Mouse (Mus musculus) regulatory T cell (primary cell): ENCODE results near the gene Ric8a.

Experiments
- in situ Hi-C: fragments of 300-600 bp; cut with MboI, MseI; formaldehyde crosslinking; loops from one replicate; pipeline ENCODE4 v1.15.1; 2025; ENCODE audit warnings: high pct_unique_total_duplicates

Gene Ric8a

DNA sequence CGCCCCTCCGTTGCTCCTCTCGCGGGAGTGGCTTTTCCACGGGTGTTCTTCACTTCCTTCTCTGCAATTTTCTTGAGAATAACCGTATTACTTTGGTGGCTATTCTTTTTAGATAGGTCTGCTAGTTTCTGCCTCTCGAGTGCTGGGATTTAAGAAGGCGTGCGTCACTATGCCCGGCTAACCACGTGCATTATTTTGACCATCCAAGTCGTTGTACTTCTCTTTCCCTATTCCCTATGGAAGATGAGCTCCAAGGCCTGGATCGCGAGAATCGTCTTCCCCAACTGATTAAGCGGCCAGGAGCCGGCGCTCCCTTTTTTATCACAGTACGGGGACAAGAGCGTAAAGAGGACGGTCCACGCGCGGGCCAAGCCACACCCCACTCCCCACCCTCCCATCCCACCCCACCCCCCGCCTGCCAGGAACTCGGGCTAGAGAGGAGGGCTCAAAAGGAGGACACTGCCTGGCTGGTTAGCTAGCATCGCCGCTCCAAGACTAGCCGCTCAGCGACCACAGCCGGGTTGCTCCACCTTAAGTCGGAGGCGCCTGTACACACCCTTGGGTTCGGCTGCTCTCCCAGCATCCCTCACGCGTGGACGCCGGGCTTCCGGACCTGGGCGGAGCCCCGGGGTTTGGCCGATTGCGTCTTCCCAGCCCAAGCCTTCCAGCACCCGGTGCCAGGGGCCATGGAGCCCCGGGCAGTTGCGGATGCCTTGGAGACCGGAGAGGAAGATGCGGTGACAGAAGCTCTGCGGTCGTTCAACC lies at the start of gene Ric8a:
Gene Ric8a (plus strand): TSS at position 173 of the 765 bp plus-strand sequence.
- in situ Hi-C loops: no loop called here

DNA sequence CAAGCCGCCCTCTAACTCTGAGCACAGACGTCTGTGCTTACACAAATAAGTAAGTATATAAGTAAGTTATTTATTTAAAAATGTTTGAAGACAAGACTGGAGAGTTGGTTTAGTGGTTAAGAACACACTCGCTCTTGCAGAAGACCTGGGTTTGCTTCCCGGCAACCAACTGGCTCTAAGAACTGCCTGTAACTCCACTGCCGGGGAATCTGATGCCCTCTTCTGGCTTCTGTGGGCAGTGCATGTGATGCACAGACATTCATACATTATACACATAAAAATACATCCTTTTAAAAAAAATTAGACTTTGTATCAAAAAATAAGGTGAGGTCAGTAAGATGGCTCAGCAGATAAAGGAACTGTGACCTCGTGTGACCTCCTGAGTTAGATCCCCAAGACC lies 46.3 kb upstream of the Ric8a start:
- in situ Hi-C loops: no loop called here

DNA sequence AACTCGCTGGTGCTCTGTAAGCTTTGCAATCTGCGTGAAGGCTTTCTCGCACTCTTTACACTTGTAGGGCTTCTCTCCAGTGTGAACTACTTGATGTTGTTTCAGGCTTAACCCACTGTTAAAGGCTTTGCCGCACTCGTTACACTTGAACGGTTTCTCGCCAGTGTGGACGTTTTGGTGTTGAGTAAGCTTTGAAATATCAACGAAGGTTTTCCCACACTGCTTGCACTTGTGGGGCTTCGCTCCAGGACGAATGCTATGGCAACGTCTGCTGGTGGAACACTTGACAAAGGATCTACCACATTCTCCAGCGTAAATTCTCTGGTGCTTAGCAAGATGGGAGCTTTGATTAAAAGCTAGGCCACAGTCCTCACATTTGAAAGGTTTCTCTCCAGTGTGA lies 45.0 kb upstream of the Ric8a start:
- in situ Hi-C loops: no loop called here

DNA sequence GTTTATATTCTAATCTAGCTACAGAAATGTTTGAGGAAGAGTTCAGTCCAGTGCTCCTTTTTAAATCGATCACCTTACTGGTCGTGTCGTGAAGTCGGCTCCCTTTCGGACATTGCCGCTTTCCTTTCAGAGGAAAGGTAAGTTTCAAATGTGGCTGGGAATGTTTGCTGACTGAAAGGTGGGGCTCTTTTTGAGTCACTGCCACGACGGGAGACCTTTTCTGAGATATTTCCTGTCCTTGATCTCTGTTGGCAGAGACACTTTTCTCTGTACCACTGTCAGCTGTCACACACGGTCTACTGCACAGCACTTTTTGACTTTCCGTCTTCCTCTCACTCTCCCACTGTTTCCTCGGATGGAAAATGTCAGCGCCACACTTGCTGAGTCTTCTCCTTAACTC lies 43.9 kb upstream of the Ric8a start:
- in situ Hi-C loops: no loop called here

DNA sequence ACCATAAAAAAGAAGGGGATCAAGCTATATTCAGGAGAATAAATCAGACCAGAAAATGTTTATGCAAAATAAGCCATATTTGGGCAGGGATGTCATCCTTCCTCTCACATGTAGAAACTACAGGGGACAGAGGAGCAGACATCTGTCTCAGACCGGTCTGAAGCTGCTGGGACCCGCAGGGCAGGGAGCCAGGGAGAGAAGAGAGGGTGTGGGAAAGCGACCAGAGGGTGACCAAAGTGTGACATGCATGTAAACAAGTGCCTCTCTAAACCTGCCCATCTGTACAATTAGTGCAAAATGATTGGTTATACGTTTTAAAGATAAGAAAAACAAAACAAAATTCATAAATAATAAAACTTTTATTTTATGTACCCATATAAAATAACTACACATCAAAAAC lies 36.6 kb upstream of the Ric8a start:
- in situ Hi-C loops: no loop called here

DNA sequence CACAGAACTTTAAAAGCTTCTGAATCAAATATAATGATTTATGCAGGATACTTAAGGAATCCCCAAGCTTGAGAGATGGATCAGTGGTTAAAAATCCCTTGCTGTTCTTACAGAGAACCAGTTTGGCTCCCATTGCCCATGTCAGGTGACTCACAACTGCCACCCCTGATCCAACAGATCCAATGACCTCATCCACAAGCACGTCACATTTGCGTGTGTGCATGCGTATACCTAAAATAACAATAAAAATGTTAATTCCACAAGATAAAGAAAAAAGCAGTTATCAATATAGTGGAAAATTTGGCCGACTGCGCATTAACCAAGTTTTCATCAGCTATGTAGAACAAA lies 35.5 kb upstream of the Ric8a start:
- in situ Hi-C loops: no loop called here

DNA sequence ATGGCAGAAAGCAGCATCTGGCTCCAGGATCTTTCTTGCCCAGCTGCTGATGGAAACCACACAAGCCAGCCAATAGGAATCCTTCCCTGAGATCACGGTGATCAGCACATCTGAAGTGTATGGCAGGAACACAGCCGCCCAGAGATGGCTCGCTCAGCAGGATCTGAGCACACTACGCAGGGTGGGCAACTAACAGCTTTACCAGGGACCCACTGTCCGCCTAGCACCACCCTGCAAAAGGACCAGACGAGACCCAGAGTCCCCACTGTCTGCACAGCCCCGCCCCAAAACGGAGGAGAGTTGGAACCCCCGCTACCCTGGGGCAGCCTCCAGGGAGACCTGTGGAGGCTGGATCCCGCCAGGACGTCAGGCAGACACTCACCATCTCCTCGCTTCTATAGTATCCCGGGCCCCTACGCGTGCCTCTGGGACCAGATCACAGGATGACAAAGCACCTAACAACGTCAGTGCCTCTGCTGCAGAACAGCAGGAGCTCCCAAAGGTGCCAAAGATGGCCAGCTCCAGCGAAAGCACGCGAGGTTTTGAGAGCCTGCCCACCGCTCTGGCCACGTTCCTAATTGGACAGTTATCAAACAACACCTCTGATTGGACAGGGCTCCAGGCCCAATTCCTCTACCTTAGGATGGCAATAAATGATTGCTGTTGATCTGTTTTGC lies 35.0 kb upstream of the Ric8a start, which contains the start of gene Zfp941:
Gene Zfp941 (minus strand): TSS at position 526 of the 677 bp plus-strand sequence.
- in situ Hi-C loops: no loop called here

DNA sequence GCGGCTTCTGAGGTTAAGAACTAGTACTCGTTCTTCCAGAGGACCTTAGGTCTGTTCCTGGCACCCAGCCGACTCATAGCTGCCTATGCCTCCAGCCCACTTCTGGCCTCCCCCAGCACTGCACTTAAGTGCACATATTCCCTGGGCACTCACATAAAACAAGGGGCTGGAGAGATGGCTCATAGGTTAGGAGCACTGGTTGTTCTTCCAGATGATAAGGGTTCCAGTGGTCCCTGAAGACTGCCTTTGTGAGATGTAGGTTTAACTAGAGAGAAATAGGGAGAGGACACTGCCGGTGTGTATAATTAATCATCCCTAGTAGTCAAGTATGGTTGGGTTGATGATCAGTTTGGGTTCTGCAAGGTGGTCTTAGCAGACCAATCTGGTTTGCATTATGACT lies 34.0 kb upstream of the Ric8a start:
- in situ Hi-C loops: no loop called here

DNA sequence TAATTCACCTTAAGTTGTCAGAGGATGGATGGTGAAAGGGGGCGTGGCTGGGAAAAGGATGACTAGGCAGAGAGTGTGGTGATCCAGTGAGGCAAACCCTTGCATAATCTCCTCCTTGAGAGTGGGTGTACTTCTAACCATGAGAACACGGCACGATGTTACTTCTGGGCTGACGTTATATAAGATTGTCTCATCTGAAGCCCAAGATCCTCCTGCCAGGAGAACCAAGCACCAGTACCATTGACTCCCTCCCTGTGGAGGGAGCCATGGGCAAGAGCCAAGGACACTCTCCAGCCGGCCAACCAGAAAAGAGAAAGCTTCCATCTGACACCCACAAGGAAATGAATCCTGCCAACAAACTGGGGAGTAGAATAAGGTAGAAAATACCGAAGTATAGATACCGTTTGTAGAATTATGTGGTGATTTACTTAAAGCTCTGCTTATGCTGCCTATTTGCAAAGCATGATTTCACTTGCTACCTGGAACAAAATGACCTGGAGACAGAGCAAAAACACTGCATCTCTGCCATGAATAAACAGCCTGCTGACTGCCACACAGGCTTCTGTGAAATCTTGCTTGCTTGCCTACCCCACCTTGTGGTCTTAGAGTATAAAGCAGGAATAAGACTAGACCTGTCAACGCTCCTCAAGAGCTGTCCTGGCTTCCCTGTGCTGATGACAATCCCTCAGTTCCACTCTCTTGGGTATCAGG lies 28.4 kb upstream of the Ric8a start:
- in situ Hi-C loops: no loop called here

DNA sequence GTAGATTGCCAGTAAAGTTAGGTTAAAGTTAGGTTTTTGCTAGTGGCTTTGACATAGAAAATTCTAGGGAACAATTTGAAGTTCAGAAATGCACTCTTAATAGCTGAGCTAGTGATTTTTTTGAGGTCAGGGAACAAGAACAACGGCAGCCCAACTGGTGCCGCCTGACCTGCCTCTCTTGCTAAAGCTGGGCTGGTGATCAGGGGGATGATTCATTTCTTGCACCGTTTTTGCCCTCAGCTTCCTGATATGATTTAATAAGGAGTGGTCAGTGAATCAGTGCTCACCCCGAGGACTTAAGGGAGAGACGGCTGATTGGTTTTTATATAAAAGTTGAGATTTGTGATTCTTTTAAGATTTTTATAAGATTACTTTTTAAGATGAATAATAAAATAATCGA lies 25.3 kb upstream of the Ric8a start:
- in situ Hi-C loops: no loop called here

DNA sequence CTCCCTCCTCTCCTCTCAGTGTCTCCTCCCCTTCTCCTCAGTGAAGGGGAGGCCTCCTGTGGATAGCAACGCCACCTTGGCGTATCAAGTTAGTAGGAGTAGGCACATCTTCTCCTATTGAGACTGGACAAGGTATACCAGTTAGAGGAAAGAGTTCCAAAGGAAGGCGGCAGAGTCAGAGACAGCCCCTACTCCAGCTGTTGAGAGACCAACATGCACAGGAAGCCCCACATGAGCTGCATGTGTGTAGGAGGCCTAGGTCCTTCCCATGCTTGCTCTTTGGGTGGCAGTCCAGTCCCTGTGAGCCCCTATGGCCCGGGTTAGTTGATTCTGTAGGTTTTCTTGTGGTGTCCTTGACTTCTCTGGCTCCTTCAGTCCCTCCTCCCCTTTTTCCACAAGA lies 23.4 kb upstream of the Ric8a start:
- in situ Hi-C loops: no loop called here

DNA sequence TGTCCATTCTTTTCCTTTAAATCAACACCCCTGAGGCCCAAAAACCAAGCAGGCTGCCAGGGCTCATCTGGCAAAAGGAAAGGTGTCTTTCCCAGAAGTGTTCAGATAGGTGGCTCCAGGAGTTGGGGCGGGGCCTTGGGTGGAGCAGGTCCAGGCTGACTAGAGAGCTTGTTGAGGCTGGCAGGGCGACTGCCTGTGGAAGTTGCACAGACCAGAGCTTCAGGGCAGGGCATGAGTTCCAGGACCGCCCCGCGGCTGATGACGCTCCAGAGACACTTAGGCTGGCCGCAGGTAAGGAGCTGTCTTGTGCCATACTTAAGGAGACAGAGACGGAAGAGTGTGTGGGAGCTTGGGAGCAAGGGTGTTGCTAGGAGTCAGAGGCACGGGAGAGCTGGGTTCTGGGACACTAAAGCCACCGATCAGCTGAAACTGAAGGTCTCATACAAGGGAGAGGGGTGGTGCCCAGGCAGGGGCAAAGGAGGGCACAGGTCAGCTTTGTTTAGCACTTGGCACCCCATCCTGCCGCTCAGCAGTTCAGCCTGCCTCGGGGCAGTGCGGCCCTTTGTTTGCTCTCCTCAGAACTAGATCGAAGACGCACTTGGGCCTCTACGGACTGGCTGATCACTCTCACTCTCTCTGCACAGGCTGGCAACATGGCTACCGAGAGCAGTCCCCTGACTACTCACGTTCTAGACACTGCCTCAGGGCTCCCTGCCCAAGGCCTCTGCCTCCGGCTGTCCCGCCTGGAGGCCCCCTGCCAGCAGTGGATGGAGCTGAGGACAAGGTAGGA lies 21.6 kb upstream of the Ric8a start, which contains the start of gene Urah:
Gene Urah (plus strand): TSS at position 51 of the 790 bp plus-strand sequence.
- in situ Hi-C loops: no loop called here

DNA sequence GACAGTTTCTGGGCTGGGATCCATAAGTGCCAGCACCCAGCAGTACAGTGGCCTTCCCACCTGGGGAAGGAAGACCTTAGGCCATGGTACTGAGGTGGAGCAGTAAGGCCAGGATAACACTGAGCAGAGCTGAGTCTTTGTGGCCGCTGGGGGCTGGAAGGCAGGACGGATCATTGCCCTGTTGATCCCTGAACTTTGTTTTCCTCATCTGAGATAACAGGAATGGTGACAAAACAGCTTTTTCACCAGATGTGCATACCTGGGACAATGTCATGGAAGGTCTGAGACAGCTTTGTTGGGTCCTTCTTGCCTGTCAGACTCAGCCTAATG lies 21.0 kb upstream of the Ric8a start:
- in situ Hi-C loops: no loop called here

DNA sequence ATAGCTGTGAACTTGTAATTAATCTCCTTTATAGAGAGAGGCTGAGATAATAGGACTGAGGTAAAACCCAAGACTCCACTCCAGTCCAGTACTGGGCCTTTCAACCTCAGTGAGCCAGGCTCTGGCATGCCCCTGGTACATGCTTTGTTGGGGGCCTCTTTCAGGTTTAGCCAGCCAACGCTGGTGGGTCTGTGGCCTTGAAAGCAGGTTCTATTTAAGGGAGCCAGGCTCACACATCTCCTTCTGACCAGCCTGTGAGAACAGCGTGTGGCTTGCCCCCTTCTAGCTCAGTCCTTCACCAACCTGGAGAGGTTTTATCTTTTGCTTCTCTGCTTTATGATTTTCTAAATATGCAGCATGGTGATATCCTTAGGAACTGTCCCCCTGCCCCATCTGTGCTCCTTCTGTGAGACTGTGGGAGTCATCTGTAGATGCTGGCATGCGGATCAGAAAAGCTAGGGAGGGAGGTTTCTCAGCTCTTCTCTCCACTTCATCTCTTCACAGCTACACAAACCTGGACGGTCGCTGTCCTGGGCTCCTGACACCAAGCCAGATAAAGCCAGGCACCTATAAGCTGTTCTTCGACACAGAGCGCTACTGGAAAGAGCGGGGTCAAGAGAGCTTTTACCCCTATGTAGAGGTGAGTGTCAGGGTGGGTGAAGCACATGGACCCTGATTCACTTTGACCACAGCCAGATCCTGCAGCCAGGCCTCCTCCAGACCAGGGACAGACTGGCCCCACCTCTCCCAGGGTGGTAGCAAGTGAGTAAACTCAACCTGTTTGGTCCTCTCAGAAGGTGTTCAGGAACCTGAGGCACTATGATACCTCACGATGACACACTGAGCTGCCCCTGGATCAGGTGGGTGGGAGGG lies 20.3 kb upstream of the Ric8a start:
- in situ Hi-C loops: no loop called here

DNA sequence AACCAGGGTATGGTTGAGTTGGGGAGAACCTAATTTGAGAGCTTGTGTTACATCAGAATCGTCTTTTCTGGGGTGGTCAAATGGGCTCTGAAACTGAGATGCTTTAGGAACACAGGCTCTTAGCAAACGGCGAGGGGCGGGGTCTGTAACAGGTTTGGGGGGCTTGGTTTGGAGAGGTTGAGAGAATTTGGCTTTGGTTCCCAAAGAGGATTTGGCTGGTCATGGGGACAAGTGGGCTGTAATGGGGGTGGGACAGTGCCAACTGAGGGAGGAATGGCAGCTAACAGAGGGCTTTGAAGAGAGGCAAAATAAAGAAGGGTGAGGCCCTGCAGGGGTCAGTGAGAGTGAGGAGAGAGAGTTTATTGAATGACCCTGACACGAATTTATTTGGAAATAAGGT lies 17.2 kb upstream of the Ric8a start:
- in situ Hi-C loops: no loop called here

DNA sequence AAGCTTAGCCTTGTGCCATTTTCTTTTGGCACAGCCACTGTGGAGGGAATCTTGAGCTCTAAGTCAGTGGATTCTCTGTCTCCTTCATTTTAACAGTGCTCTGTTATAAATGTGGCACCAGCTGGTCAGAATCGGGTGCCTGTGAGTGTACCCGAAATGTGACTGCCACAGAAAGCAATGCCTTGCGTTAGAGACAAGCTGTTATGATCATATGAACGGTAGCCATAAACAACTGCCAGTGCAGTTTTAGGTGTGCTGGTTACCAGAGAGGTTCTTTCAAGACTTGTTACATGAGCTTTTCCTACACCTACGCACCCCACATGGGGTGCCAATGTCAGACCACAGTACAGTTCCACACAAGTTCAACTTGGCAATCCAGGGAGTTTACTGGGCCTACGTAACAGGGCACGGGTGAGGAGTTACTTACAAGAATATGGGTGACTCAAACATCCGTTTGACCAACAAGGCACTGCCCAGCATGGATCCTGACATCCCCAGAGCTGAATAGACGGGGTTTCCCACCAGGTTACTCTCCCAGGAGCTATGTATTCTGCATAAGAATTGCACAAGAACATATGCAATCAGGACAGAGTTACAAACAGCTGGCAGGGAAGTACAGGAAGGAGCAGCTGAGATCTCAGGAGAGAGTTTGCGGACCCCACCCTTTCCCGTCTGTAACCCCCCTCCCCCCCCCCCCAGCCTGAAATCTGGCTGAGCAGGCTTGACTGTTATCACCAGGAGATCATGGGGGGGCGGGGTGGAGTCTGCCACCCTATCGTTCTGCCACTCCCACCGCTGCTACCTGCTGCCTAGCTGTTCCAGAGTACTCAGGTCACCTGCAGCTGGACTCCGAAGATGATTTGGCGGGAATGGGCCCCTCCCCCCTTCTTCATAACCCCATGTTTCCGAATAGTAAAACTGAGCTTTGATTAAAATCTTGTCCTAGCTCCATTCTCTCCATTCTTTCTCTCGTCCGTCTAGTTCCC lies 15.7 kb upstream of the Ric8a start:
- in situ Hi-C loops: loop anchor here (5.0 kb wide), 2 partner anchors 61 to 206 kb away; partner anchors contain the start of gene Cox8b

DNA sequence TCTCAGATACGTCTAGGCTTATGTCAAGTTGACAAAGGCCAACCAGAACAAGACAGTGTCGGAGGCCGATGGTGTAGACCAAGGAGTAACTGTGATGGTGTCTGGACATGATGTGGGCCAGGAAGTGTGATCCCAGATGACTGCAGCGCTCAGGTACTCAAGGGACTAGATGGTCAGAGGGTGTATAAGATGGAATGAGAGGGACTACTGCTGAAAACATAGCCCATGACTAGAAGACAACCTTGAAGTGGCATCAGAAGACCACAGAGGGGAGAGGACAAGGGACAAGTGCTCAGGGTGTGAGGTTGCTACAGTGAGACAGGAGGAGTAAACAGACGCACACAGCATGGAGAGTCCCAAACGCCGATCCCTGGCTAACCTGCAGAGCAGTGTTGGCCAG lies 13.0 kb upstream of the Ric8a start:
- in situ Hi-C loops: loop anchor here (5.0 kb wide), 2 partner anchors 58 to 203 kb away; partner anchors contain the start of gene Cox8b

DNA sequence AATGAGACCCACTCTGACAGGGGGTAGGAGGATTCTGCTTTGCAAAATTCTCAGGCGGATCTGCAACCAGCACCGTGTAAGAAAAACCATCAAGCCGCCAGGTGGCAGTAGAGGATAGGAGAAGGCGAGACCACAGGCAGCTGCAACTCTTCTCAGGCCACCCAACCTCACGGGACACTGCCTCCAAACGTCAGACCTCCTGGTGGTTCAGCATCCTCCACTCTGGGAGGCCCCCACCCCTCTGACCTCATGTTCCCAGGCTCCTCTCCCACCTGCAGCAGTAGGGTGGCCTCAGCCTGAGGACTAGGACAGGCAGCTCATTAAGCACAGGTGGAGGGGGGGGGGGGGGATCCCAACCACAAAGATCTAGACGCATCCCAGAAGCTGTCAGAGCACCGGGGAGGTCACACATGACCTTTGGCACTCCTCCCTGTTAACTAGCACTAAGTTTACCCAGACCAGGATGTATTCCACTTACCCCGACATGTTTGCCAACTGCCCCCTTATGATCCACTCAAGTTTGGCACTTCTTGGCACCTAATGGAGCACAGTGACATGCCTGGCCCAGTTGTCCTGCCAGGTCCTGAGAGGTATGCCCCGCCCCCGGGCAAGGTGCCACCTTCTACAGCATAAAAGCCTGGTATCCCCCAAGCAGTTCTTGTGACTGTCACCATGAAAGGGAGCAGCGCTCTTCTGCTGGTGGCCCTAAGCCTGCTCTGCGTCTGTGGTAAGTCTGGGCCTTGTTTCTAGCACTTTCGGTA lies 11.7 kb upstream of the Ric8a start, which contains the start of gene Scgb1c1:
Gene Scgb1c1 (plus strand): TSS at position 643 of the 761 bp plus-strand sequence.
- in situ Hi-C loops: loop anchor here (5.0 kb wide), 2 partner anchors 57 to 202 kb away; partner anchors contain the start of gene Cox8b

DNA sequence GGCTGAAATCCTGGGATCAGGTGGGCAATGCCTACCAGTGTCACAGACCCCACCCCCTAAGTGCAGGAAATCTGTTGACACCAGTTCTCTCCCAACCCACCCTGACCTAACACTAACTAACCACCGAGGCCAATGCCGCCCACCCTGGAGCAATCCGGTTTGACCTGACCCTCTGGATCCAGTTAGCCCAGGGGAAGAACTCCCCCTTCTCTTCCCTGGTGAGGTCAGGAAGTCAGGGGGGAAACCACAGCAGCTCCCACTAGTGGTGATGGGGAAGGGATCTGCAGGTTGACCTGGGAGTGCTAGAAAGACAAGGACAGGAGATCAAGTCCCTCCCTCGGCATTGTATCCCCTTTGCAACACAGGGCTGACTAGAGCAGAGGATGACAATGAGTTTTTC lies 11.1 kb upstream of the Ric8a start:
- in situ Hi-C loops: no loop called here
